Mouse (Mus musculus) testis, adult 2 months (tissue): Measurements from ENCODE around the gene Mettl13.

ENCODE experiments used
- CTCF ChIP-seq: fragments of 200-500 bp; IDR thresholded peaks from 2 replicates; pipeline ENCODE4 v1.5.1; 2012; ENCODE audit warnings: low read depth, mild to moderate bottlenecking, inconsistent platforms, low read length, moderate library complexity; ENCODE audit not compliant: control insufficient read depth, insufficient read depth, insufficient replicate concordance
- POLR2A ChIP-seq: fragments of 200-500 bp; IDR thresholded peaks from 2 replicates; pipeline ENCODE4 v1.6.1; 2012; ENCODE audit warnings: low read depth, mild to moderate bottlenecking, inconsistent platforms, low read length, moderate library complexity; ENCODE audit not compliant: control insufficient read depth

GRCm38 (mm10) chr1:162567351-162567750 lies 19.0 kb upstream of the Mettl13 start:
- no peak for TF ChIP-seq CTCF
- no peak for TF ChIP-seq POLR2A
